Mouse (Mus musculus) cerebellum, adult 2 months (tissue): ENCODE measurements around the gene Gadd45g. TPM values are rescaled to one million over a fixed set of nuclear protein-coding genes. Genes with fewer than 3 reads are reported as not detected.

Experiments used
- DNase-seq, 2 experiments: peaks; one replicate each; pipeline ENCODE4 v3.0.0; 2021
- H3K27ac ChIP-seq: fragments of 200-500 bp; 2 replicates; pipeline ENCODE4 v1.5.1; 2012; ENCODE audit warnings: low read length, control low read depth, inconsistent platforms; ENCODE audit not compliant: insufficient read depth
- H3K27me3 ChIP-seq: fragments of 200-500 bp; 2 replicates; pipeline ENCODE4 v1.6.1; 2012; ENCODE audit warnings: inconsistent platforms, mild to moderate bottlenecking, low read length, moderate library complexity; ENCODE audit not compliant: control insufficient read depth, insufficient read depth
- H3K4me1 ChIP-seq: fragments of 200-500 bp; 2 replicates; pipeline ENCODE4 v1.6.1; 2011; ENCODE audit warnings: low read length; ENCODE audit not compliant: control insufficient read depth, insufficient read depth
- H3K4me3 ChIP-seq: fragments of 200-500 bp; replicated peaks from 2 replicates; pipeline ENCODE3; 2011; ENCODE audit warnings: mild to moderate bottlenecking, low read depth, low read length, control low read depth; ENCODE audit not compliant: insufficient read depth
- CTCF ChIP-seq: fragments of 200-500 bp; IDR thresholded peaks from 2 replicates; pipeline ENCODE4 v1.5.1; 2011; ENCODE audit warnings: low read depth, mild to moderate bottlenecking, control low read depth, low read length, moderate library complexity, borderline replicate concordance; ENCODE audit not compliant: insufficient read depth
- POLR2A ChIP-seq: fragments of 200-500 bp; IDR thresholded peaks from 2 replicates; pipeline ENCODE4 v1.6.1; 2011; ENCODE audit warnings: low read length, control low read depth, borderline replicate concordance; ENCODE audit not compliant: insufficient read depth
- WGBS: fragments of 180-500 bp; shearing (Covaris S2); methylation state at CpG from one replicate; pipeline ENCODE4 v1.1.7; 2018; 5-methylcytosine and 5-hydroxymethylcytosine counted together
- polyA plus RNA-seq: library from polyadenylated mRNA; depleted of rRNA; stranded (reverse); fragments of >200 nt; gene quantifications from 2 replicates; pipeline ENCODE4 v1.2.3, GENCODE M21; 2012

The Gadd45g gene
- polyA plus RNA-seq, 1 experiment: 50.3 TPM

- Histone ChIP-seq H3K4me3 (no peak overlapping the region), H3K27ac (no peak overlapping the region), H3K4me1 (no peaks in the 10 kb centered on the region), H3K27me3 (no peaks in the 10 kb centered on the region)
- WGBS: 15% methylated on average over 10 of the region's 10 CpGs
- TF ChIP-seq CTCF (peak; percentile 73), POLR2A (no peak)
- peak; percentile 53 to 73 for DNase-seq
These were observed 1.8 kb upstream of the Gadd45g start for GRCm38 (mm10) chr13:51844661-51845060.

DNA sequence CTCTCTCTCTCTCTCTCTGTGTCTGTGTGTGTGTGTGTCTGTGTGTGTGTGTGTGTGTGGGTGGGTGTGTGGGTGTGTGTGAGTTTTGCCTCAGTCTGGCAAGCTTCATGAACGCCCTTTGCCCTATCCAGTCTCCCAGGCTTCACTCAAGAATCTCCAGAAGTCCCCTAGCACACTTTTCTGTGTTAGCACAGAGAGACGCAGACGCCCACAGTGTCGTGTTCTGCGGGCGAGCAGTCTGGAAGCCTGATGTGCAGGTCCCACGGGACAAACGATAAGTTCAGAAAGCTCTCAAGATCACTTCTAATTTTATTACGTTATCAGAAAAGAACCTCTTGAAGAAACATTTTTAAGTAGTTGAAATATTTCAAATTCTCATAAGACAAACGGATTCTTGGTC lies 1.4 kb upstream of the Gadd45g start:
- 15% methylated on average over 10 of the region's 10 CpGs for WGBS
- H3K27me3 ChIP-seq: no peaks in the 10 kb centered on the region
- H3K4me1 ChIP-seq: no peaks in the 10 kb centered on the region
- H3K4me3 ChIP-seq: no peak overlapping the region
- peak in 1 of 2 experiments; percentile 51 for DNase-seq
- H3K27ac ChIP-seq: no peak overlapping the region
- TF ChIP-seq CTCF (no peak), POLR2A (no peak)

- Histone ChIP-seq H3K4me3 (peak overlapping the region; percentile 97), H3K27me3 (no peaks in the 10 kb centered on the region), H3K27ac (peak overlapping the region; percentile 81), H3K4me1 (no peaks in the 10 kb centered on the region)
- DNase-seq: peak; percentile 83 to 90
- TF ChIP-seq POLR2A (no peak), CTCF (peak; percentile 63)
- WGBS: under 1% methylated on average over 45 of the region's 45 CpGs
These were observed 787 bp upstream of the Gadd45g start for GRCm38 (mm10) chr13:51845591-51846191.

GRCm38 (mm10) chr13:51846868-51847793 lies 653 bp downstream of the Gadd45g start:
- DNase-seq: peak; percentile 74 to 81
- peak overlapping the region; percentile 97 for H3K4me3 ChIP-seq
- WGBS: under 1% methylated on average over 63 of the region's 63 CpGs
- H3K27me3 ChIP-seq: no peaks in the 10 kb centered on the region
- peak overlapping the region; percentile 77 for H3K27ac ChIP-seq
- no peaks in the 10 kb centered on the region for H3K4me1 ChIP-seq
- TF ChIP-seq POLR2A (no peak), CTCF (no peak)

- peak overlapping the region; percentile 16; the same call in 1 of the 2 replicates for H3K27ac ChIP-seq
- TF ChIP-seq POLR2A (no peak), CTCF (peak; percentile 52)
- H3K4me3 ChIP-seq: peak overlapping the region; percentile 97
- no peaks in the 10 kb centered on the region for H3K27me3 ChIP-seq
- no peaks in the 10 kb centered on the region for H3K4me1 ChIP-seq
- WGBS: 3% methylated on average over 31 of the region's 31 CpGs
- peak; percentile 85 to 87 for DNase-seq
These were observed 1.6 kb downstream of the Gadd45g start for GRCm38 (mm10) chr13:51847979-51848480.

GRCm38 (mm10) chr13:51848481-51849240 lies 2.2 kb downstream of the Gadd45g start:
- H3K4me3 ChIP-seq: peak overlapping the region; percentile 97
- WGBS: 28% methylated on average over 20 of the region's 20 CpGs
- DNase-seq: peak in 1 of 2 experiments; percentile 30
- no peaks in the 10 kb centered on the region for H3K27me3 ChIP-seq
- no peak overlapping the region for H3K27ac ChIP-seq
- no peak for TF ChIP-seq CTCF
- TF ChIP-seq POLR2A: no peak
- H3K4me1 ChIP-seq: no peaks in the 10 kb centered on the region
